Mouse (Mus musculus): ENCODE measurements around the gene Lrch3.

The Lrch3 gene

DNA sequence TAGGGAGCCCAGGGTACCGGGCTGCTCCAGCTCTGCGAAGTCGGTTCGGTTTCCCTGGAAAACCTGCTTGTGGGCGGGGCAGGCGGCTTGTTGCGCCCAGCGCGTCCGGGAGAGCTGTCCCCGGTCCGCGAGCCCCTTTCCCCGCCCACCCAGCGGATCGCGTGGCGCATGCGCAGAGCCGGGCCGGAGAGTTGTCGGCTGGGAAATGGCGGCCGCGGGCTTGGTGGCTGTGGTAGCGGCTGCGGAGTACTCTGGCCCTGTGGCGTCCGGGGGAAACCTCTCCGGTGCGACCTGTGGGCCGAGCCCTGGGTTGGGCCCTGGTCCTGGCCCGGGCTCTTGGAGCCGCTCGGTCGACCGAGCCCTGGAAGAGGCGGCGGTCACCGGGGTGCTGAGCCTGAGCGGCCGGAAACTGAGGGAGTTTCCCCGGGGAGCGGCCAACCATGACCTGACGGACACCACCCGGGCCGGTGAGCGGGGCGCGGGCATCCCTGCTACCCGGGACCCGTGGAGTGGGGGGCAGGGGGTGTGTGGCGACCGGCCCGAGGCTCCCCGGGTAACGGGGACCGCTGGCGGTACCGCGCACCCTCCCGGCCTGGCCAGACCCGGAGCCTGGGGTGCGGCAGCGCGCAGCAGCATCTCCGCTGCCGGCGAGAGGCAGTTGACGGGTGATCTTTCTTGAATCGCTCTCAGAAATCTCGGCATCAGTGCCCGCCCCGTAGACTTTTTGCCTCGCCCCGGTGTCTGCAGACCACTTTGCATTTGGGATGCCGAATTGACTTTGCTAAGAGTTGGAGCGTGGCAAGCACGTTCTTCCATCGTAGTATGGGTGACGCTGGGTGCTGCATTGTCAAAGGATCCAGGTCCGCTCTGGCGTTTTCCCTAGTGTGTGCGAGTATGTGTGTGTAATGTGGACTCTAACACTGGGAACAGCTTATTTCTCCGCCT lies at the start of gene Lrch3:
TSS of gene Lrch3 (plus strand) at position 164 of the 945 bp plus-strand sequence.
- in situ Hi-C loops (cut with MboI, MseI), result no loop called here

DNA sequence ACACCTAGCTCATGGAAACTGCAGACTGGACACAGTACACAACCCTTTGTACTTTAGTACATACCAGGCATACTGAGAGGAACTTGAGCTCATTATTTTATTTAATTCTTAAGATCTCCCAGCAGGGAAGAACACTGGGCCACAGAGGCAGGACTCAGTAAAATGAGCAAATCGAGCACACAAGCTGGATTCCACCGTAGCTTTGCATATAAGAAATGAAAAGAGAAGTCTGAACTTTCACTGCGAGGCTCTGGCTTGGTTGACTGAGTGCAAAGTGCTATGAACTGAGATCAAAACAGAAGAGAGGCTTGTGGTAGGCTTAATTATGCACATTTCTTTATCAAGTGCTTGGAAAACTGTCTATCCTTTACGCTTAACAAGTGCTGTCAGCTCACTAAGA lies 48.5 kb upstream of the Lrch3 start:
- in situ Hi-C loops (cut with MboI, MseI), result no loop called here

DNA sequence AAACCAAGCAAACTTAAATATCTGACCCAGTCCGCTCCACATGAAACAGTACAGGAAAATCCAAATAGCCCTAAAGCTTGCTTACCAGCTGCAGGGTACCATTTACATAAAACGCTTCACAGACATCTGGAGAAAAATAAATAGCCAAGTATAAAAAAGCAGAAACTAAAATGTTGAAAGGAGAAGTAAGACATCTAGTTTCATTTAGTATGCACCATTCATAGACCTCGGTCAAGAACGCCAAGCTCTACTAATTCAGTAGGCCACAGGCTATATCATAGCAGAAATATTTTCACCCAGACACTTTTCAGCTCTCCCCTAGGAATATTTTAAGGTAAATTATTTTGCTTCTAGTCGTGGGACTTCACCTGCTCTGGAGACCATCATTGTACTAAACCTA lies 47.2 kb upstream of the Lrch3 start:
- in situ Hi-C loops (cut with MboI, MseI), result no loop called here

DNA sequence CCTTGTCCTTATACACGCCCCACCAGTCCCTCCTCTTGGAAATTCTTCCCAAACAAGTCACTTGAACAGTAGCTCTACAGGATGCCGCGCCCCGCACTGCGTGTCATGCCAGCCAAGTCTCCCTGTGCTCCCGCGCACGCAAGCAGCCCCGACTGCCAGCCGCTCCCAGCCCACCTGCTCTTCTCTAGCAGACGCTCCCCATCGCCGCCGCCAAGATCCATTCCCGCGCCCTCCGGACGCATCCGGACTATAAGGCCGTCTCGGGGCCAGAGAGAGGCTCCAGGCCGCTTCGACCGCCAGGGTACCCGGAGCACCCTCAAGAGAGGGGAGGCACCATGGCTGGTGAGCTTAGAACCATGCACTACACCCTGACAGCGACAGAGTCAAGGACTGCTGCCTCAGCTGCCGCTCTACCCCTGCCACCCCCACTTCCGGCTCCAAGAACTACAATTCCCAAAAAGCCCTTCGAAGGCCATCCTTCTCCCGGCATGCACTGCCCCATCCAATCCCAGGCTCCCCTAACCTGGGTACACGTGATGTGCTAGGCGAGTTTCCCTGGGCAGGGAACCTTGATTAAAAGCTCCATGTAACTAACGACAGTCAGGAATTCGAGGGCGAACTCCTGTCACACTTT lies 45.9 kb upstream of the Lrch3 start:
- in situ Hi-C loops (cut with MboI, MseI), result no loop called here

- in situ Hi-C loops (cut with MboI, MseI), result no loop called here
These were observed 43.7 kb upstream of the Lrch3 start for GRCm38 (mm10) chr16:32870231-32870630.

GRCm38 (mm10) chr16:32873366-32873765 lies 40.5 kb upstream of the Lrch3 start:
- in situ Hi-C loops (cut with MboI, MseI), result no loop called here

- in situ Hi-C loops (cut with MboI, MseI), result loop anchor here (5.0 kb wide), 1 partner anchor 63 kb away; the partner anchor contains the start of gene Smbd1
These were observed 38.6 kb upstream of the Lrch3 start for GRCm38 (mm10) chr16:32875281-32875680.

DNA sequence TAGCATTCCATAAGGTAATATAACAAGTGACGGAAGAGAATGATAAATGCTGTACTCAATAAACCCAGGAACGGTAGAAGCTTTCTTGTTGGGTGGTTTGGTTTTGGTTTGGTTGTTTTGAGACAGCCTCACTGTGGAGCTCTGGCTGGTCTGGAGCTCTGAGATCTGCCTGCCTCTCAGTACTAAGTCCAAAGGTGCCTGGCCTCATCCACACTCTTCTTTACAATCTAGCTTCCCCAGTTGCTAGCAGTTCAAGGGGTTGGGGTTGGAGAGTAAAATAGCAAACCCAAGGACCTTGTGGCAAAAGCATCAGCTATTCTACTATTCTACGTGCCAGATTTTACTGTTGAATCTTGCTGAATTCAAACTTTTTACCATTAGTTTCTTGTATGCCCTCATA lies 38.1 kb upstream of the Lrch3 start:
- in situ Hi-C loops (cut with MboI, MseI), result loop anchor here (5.0 kb wide), 1 partner anchor 64 kb away; the partner anchor contains the start of gene Smbd1

GRCm38 (mm10) chr16:32876831-32877230 lies 37.1 kb upstream of the Lrch3 start:
- in situ Hi-C loops (cut with MboI, MseI), result loop anchor here (5.0 kb wide), 1 partner anchor 65 kb away; the partner anchor contains the start of gene Smbd1

DNA sequence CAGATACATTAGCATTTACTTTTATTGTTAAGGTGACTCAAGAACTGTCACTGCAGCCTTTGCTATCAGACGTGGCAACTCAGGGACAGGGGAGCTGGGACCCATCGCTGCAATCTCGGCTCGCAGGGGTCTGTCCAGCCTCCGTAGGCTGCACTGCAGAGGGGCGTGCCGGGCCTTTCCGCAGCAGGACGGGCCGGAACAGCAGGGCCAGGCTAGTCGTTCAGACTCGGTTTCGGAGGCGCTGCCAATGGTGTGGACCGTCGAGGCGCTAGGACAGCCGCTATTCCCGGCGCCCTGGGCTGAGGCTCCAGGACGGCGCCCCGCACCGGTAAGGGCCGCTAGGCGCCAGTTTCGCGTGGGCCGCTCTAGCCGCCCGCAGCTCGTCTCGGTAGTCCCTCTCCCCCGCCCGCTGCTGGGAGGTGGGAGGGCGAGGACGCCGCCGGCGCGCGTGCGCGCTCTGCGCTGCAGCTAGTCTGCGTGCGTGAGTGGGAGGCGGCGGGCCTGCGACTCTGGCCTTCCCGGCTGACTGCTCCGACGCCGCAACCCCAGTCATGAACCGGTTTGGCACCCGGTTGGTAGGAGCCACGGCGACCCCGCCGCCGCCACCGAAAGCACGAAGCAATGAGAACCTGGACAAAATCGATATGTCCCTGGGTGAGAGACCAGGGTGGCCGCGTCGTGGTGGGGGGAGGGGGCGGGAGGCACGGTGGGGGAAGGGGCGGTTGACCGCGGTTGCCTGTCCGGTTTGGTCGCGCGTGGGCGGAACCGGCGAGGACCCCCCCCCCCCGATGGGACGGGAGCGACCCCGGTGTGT lies 36.4 kb upstream of the Lrch3 start, which contains the start of the genes Fyttd1 and Rubcn:
TSS of gene Fyttd1 (plus strand) at position 158 of the 814 bp plus-strand sequence.
TSS of gene Rubcn (minus strand) at position 424 of the 814 bp plus-strand sequence.
- in situ Hi-C loops (cut with MboI, MseI), result loop anchor here (5.0 kb wide), 1 partner anchor 65 kb away; the partner anchor contains the start of gene Smbd1

GRCm38 (mm10) chr16:32878157-32878598 lies 35.7 kb upstream of the Lrch3 start:
- in situ Hi-C loops (cut with MboI, MseI), result loop anchor here (5.0 kb wide), 1 partner anchor 66 kb away; the partner anchor contains the start of gene Smbd1

GRCm38 (mm10) chr16:32878972-32879926 lies 34.7 kb upstream of the Lrch3 start:
- in situ Hi-C loops (cut with MboI, MseI), result loop anchor here (5.0 kb wide), 1 partner anchor 67 kb away; the partner anchor contains the start of gene Smbd1

GRCm38 (mm10) chr16:32881538-32881937 lies 32.4 kb upstream of the Lrch3 start:
- in situ Hi-C loops (cut with MboI, MseI), result no loop called here

DNA sequence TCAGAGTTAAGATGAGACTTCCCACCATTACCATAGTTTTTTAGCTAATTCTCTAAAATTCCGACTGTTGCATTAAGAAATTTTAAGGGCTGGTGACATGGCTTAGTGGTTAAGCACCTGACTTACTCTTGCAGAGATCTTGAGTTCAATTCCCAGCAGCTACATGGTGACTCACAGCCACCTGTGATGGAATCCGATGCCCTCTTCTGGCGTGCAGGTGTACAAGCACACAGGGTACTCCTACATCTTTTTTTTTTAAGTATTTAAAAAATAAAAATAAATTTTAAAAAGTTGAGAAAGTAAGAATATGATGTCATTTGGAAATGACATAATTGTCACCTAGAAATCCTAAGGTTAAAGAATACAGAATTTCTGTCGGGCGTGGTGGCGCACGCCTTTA lies 25.9 kb upstream of the Lrch3 start:
- in situ Hi-C loops (cut with MboI, MseI), result no loop called here

DNA sequence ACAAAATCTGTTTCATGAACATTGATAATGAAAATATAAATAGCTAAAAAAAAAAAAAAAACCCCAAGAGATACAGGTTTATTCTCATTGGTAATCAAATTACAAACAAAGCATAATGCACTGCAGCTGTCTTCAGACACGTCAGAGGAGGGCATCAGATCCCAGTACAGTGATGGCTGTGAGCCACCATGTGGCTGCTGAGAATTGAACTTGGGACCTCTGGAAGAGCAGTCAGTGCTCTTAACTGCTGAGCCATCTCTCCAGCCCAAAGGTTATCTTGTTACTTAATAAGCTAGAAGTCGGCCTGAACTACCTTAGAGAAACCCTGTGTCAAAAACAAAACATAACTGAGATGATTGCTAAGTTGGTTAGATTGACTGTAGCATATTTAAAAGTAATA lies 24.0 kb upstream of the Lrch3 start:
- in situ Hi-C loops (cut with MboI, MseI), result no loop called here

GRCm38 (mm10) chr16:32896126-32896525 lies 17.8 kb upstream of the Lrch3 start:
- in situ Hi-C loops (cut with MboI, MseI), result no loop called here

GRCm38 (mm10) chr16:32901360-32902050 lies 12.4 kb upstream of the Lrch3 start:
- in situ Hi-C loops (cut with MboI, MseI), result no loop called here

- in situ Hi-C loops (cut with MboI, MseI), result no loop called here
These were observed 11.9 kb upstream of the Lrch3 start for GRCm38 (mm10) chr16:32902051-32902428.

GRCm38 (mm10) chr16:32906186-32906585 lies 7.7 kb upstream of the Lrch3 start:
- in situ Hi-C loops (cut with MboI, MseI), result no loop called here
